Mouse (Mus musculus): ENCODE measurements around the gene Tmod3.

- no peak for TF ChIP-seq POLR2A (IDR thresholded peaks at IDR 0.05; ENCODE audit: borderline replicate concordance, low read depth, low read length)
- no peak for TF ChIP-seq CTCF (IDR thresholded peaks at IDR 0.05; ENCODE audit: low read depth, low read length)
Measured at GRCm38 (mm10) chr9:75528096-75528495, 31.4 kb downstream of the Tmod3 start.
